Mouse (Mus musculus): ENCODE measurements around the gene Dmtf1.

DNA sequence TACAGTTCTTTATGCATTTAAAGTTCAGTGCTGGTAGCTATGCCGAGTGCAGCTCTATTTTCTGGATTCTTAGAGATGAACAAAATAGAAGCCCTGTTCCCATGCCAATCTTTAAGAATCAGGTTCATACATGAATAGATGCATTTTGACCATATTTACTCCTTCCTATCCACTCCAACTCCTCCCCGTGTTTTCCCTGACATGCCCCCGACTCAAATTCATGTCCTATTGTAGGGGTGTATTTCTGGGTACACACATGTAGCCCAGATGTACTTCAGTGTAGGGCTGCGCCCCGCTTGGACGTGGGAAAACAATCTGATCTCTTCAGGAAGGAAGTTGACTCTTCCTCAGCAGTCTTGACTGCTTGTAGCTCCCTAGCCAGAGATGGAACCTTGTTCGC lies 512 bp upstream of the Dmtf1 start:
- TF ChIP-seq CTCF (IDR thresholded peaks at IDR 0.05): no peak
- no peak for TF ChIP-seq POLR2A (IDR thresholded peaks at IDR 0.05; ENCODE audit: insufficient read depth, low read depth, low read length)

Data from heart, adult 2 months (tissue).